Mouse (Mus musculus) testis, adult 2 months (tissue): ENCODE measurements around the gene Clec3b. TPM values are rescaled to one million over a fixed set of nuclear protein-coding genes. Genes with fewer than 3 reads are reported as not detected.
A peak's percentile ranks its signal among the peaks of the same experiment; 100 is the strongest.

Experiments
- H3K27ac ChIP-seq: fragments of 200-500 bp; 2 replicates; pipeline ENCODE4 v1.5.1; 2012; ENCODE audit warnings: low read depth, low read length; ENCODE audit not compliant: control insufficient read depth, insufficient read depth
- H3K27me3 ChIP-seq: fragments of 200-500 bp; 2 replicates; pipeline ENCODE4 v1.6.1; 2012; ENCODE audit warnings: mild to moderate bottlenecking, low read length, moderate library complexity; ENCODE audit not compliant: control insufficient read depth, insufficient read depth
- H3K36me3 ChIP-seq: fragments of 200-500 bp; 2 replicates; pipeline ENCODE4 v1.6.1; 2012; ENCODE audit warnings: mild to moderate bottlenecking, low read length; ENCODE audit not compliant: control insufficient read depth, insufficient read depth
- H3K4me1 ChIP-seq: fragments of 200-500 bp; 2 replicates; pipeline ENCODE4 v1.6.1; 2012; ENCODE audit warnings: low read length; ENCODE audit not compliant: control insufficient read depth, insufficient read depth
- H3K4me3 ChIP-seq: fragments of 200-500 bp; 2 replicates; pipeline ENCODE4 v1.5.1; 2012; ENCODE audit warnings: low read depth, mild to moderate bottlenecking, low read length, moderate library complexity, mixed read lengths; ENCODE audit not compliant: control insufficient read depth
- CTCF ChIP-seq: fragments of 200-500 bp; IDR thresholded peaks from 2 replicates; pipeline ENCODE4 v1.5.1; 2012; ENCODE audit warnings: low read depth, mild to moderate bottlenecking, inconsistent platforms, low read length, moderate library complexity; ENCODE audit not compliant: control insufficient read depth, insufficient read depth, insufficient replicate concordance
- POLR2A ChIP-seq: fragments of 200-500 bp; IDR thresholded peaks from 2 replicates; pipeline ENCODE4 v1.6.1; 2012; ENCODE audit warnings: low read depth, mild to moderate bottlenecking, inconsistent platforms, low read length, moderate library complexity; ENCODE audit not compliant: control insufficient read depth
- polyA plus RNA-seq: library from polyadenylated mRNA; depleted of rRNA; stranded (reverse); fragments of >200 nt; gene quantifications from 2 replicates; pipeline ENCODE4 v1.2.3, GENCODE M21; 2012

The Clec3b gene
- polyA plus RNA-seq, 1 experiment, result 7.8 TPM

GRCm38 (mm10) chr9:123136953-123137682, 13.6 kb upstream of the Clec3b start:
- Histone ChIP-seq H3K4me3 (no peak overlapping the region), H3K4me1 (no peaks in the 10 kb centered on the region), H3K27ac (no peak overlapping the region), H3K27me3 (no peaks in the 10 kb centered on the region), H3K36me3 (no peaks in the 10 kb centered on the region; the same call in 1 of the 2 replicates)
- no peak for TF ChIP-seq POLR2A
- TF ChIP-seq CTCF, result no peak

DNA sequence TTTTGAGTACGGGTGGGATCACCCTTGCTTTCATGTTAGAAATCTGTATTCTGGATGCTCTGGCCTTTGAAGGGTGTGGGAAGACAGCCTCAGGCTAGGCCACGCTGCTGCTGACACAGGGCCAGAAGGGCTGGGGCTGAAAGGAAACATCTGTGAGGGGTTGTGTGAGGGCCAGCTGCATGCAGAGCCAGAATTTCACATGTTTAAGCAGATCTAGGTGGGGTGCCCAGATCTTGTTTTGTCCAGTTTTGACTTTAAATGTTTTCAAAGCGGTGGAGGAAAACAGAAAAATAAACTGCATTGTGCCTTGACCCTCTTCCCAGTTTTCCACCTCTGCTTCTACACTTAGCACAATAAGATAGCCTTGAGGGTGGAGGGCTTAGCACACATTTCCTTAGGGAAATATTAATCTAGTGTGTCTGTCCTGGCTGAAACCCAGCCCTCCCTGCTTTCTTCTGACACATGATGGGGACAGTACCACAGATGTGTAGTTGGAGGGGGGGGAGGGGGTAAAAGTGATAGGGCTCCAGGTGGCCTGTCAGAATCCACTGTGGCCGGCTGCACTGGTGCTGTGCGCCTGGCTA, 11.8 kb upstream of the Clec3b start:
- Histone ChIP-seq H3K27me3 (no peaks in the 10 kb centered on the region), H3K4me1 (no peaks in the 10 kb centered on the region), H3K27ac (peak overlapping the region; percentile 44; the same call in 1 of the 2 replicates), H3K36me3 (no peaks in the 10 kb centered on the region; the same call in 1 of the 2 replicates), H3K4me3 (no peak overlapping the region)
- TF ChIP-seq POLR2A (no peak), CTCF (no peak)

- Histone ChIP-seq H3K27ac (no peak overlapping the region), H3K27me3 (no peaks in the 10 kb centered on the region), H3K4me1 (no peaks in the 10 kb centered on the region), H3K36me3 (no peaks in the 10 kb centered on the region; the same call in 1 of the 2 replicates), H3K4me3 (no peak overlapping the region)
- TF ChIP-seq CTCF (no peak), POLR2A (no peak)
Observed at GRCm38 (mm10) chr9:123139887-123140614, 10.7 kb upstream of the Clec3b start.

GRCm38 (mm10) chr9:123148430-123148829, 2.3 kb upstream of the Clec3b start:
- H3K36me3 ChIP-seq, result no peaks in the 10 kb centered on the region
- H3K4me3 ChIP-seq, result no peak overlapping the region
- H3K4me1 ChIP-seq, result no peaks in the 10 kb centered on the region
- TF ChIP-seq CTCF (no peak), POLR2A (no peak)
- H3K27me3 ChIP-seq, result no peaks in the 10 kb centered on the region
- no peak overlapping the region for H3K27ac ChIP-seq

GRCm38 (mm10) chr9:123151561-123151960, 815 bp downstream of the Clec3b start:
- Histone ChIP-seq H3K36me3 (no peaks in the 10 kb centered on the region), H3K27ac (no peak overlapping the region)

GRCm38 (mm10) chr9:123152026-123152425, 1.3 kb downstream of the Clec3b start:
- TF ChIP-seq POLR2A, result no peak
- no peak for TF ChIP-seq CTCF
- H3K36me3 ChIP-seq, result no peaks in the 10 kb centered on the region

More at GRCm38 (mm10) chr9:123151561-123151960, 815 bp downstream of the Clec3b start:
- TF ChIP-seq CTCF, result no peak
- no peak for TF ChIP-seq POLR2A
- peaks cover 4% of the 10 kb centered on the region for H3K4me1 ChIP-seq
- no peaks in the 10 kb centered on the region for H3K27me3 ChIP-seq
- H3K4me3 ChIP-seq, result no peak overlapping the region

DNA sequence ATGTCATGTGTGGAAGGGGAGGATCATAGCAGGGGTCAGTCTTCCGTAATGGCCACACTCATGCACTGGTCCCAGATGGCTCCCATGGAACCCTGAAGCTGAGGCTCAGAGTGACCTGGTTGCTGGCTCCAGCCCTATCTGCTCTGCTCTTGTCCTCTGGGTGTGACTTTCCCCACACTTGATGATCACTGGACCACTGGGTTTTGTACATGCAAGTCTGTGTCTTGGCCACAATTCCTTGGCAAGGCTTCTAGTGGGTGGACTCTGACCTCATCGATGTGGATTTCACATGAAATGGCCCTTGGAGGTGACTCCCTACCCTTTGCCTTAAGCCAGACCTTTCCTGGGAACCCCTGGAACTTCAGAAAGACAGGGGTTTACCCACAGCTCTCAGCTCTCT, 2.4 kb downstream of the Clec3b start:
- no peaks in the 10 kb centered on the region for H3K36me3 ChIP-seq
- TF ChIP-seq POLR2A (no peak), CTCF (no peak)
- no peak overlapping the region for H3K27ac ChIP-seq
- no peak overlapping the region for H3K4me3 ChIP-seq
- H3K4me1 ChIP-seq, result peaks cover 10% of the 10 kb centered on the region
- no peaks in the 10 kb centered on the region for H3K27me3 ChIP-seq

More at GRCm38 (mm10) chr9:123152026-123152425, 1.3 kb downstream of the Clec3b start:
- Histone ChIP-seq H3K4me3 (no peak overlapping the region), H3K4me1 (peaks cover 8% of the 10 kb centered on the region), H3K27ac (no peak overlapping the region), H3K27me3 (no peaks in the 10 kb centered on the region)
